Mouse (Mus musculus): ENCODE measurements at regions not wholly inside any gene's neighbourhood (a gene's known extent, or its start where the extent isn't known, plus 50 kb on each side); places are given as distances from the start of the nearest gene placed in this dataset.

DNA sequence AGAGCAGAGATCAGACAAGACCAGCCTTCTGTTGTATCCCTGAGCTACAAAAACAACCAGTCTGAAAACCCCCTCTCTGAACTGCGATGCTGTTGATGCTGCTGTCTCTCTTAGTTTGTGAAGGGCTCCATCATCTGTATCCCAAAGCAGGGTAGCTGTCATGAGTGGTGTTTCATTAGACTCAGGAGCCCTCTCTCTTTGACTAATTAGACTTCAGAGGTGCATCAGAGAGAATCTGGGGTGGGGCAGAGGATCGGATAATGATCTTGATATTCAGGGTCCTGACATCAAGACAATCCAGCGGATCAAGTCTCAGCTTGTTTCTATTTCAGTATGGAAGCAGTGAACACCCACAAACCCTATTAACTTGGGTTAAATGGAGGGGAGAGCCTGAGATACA lies 70.6 kb upstream of the Slc24a4 start:
- no peak for DNase-seq

- peak; percentile 44 to 58 for DNase-seq
Measured at GRCm38 (mm10) chr12:102058428-102058827, 70.1 kb upstream of the Slc24a4 start.

DNA sequence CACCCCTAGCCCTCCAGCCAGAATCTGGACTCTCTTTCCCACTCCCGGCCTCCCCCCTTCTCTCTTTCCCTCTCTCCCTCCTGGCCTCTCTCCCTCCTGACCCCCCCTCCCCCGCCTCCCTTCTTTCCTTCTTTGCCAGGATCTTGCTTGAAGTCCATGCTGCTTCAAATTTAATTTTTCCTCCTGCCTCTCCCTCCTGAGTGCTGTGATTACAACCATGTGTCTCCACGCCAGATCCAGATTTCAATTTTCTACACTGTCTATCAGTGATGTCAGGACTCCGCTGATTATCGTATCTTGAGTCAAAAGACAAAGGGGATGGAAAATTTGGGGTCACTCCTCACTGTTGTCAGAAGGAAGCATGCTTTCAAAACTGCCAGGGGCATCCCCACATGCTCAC lies 67.4 kb upstream of the Slc24a4 start:
- no peak for DNase-seq

- DNase-seq = no peak
Measured at GRCm38 (mm10) chr12:102061657-102062614, 66.6 kb upstream of the Slc24a4 start.

- no peak for DNase-seq
Measured at GRCm38 (mm10) chr12:102062648-102063047, 65.9 kb upstream of the Slc24a4 start.

GRCm38 (mm10) chr12:102063211-102063610 lies 65.3 kb upstream of the Slc24a4 start:
- no peak for DNase-seq

- no peak for DNase-seq
Measured at GRCm38 (mm10) chr12:102064710-102065325, 63.7 kb upstream of the Slc24a4 start.

GRCm38 (mm10) chr12:102067685-102068084 lies 60.8 kb upstream of the Slc24a4 start:
- no peak for DNase-seq

GRCm38 (mm10) chr12:102069521-102070201 lies 58.9 kb upstream of the Slc24a4 start:
- DNase-seq = no peak

DNA sequence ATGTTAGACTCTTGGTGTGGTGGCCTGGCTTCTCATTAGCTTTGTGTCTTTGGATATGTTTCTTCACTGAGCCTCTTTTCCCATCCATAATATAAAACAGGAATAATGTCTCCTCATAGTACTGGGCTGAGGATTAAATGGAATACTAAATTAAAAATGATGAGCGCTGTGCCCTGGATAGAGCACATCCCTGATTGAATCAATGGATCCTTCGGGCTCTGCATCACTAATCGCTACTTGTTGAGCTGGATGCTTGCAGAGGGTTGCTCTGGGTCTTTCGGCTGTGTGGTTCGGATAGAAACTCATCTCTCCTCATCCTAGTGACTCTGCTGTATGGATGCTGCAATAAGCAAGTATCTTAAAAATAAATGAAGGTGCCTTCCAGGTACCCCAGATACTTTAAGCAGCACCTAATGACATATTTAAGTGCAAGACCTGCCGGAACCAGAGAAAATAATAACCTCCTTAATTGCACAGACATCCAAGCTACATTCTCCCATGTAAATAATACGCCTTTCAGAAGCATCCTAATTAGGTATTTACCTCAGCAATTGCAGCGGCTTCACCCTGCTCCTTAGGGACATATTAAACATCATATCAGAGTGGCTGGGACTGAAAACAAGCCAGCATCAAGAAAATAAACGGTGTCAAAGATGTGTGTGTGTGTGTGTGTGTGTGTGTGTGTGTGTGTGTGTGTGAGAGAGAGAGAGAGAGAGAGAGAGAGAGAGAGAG lies 56.5 kb upstream of the Slc24a4 start:
- no peak for DNase-seq

DNA sequence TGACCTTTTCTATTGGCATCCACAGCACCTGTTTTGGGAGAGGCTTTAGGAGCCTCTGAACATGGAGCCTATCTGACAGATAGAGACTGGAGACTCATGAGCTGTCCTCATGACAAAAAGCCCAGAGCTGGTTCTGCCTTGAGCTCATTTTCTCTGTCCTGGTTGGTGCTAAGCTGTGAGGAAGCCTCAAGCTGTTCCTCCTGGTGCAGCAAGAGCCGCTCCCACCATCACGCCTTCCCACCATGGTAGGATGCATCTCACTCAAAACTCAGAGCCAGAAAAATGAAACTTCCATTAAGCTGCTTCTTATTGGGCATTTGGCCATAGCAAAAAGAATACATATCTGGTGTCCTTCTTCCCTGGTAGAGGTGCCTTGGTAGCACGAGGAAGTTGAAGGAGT lies 55.0 kb upstream of the Slc24a4 start:
- no peak for DNase-seq

DNA sequence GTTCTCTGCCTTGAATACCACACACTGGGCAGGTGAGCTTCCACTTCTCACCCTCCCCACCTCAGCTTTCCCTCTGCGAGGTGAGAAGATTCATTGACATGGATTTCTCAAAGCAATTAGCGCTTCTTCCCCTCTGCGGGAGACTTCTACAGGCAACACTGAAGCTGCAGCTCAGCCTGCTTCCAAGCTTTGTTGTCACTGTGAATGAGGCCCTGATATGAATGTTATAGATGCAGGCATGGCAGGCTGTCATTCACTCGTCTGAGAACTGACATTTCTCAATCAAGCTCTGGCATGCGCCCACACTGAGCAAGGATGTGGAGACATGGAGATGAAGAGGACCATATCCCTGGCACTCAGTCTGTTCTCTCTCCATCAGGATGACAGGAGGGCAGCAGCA lies 52.2 kb upstream of the Slc24a4 start:
- DNase-seq = no peak
